Mouse (Mus musculus): Measurements from ENCODE around the gene Ntf5.

DNA sequence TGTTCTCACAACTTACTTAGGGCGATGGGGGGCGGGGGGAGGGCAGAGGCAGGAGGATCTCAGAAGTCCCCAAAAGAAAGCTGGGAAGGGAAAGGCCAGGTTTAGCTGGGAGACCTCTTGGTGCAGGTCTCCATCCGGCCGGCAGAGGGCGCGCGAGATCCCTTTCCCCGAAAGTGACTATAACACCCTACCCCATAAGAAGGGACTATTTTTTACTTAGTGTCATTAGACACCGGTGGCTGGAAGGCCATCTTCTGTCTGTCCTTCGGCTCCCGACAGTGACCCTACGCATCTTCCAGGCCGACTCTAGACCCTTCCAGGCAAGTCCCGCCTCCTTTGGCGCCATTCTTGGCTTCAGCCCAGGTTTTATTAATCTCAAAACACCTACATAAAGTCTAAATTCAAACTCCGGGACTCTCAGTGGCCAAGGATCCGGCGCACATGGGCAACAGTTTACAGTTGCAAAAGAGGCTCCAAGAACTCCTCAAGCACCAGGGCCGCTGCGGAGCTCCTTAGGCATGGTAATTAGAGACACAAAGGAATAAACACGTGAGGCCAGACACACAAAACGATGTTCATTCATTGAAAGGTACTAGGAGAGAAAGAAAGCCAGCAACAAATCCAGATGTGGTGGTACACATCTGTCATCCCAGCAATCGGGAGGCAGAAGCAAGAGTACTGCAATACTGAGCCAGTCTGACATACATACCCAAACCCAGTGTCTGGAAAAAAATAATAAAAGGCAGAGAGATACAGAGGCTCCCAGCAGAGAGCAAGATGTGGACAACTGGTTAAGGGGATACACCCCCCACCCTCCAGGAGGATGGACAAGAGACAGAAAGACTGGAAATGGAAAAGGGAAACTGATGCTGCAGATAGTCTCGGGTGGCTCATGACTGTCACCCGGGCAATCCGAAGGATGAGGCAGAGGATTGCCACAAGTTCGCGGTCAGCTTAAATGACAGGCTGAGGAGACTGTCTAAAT is 8.1 kb upstream of the Ntf5 start, which contains the start of gene Kcna7:
- TF ChIP-seq RCOR1 (conservative IDR thresholded peaks at IDR 0.05; ENCODE audit: low read depth, low read length) (no peak), MAZ (IDR thresholded peaks at IDR 0.05; ENCODE audit: low read depth, low read length) (no peak), EP300 (IDR thresholded peaks at IDR 0.05; ENCODE audit: low read length) (no peak), POLR2A (IDR thresholded peaks at IDR 0.05; ENCODE audit: low read depth, low read length) (peak; percentile 71), TBP (conservative IDR thresholded peaks at IDR 0.05; ENCODE audit: low read depth, low read length) (0 out of 2 replicates have a peak, but pooled peaks have one; percentile 60)

All from CH12.LX (cell line).